8 mouse cellular contexts compared by ENCODE assay signal in the genomic region with DNA sequence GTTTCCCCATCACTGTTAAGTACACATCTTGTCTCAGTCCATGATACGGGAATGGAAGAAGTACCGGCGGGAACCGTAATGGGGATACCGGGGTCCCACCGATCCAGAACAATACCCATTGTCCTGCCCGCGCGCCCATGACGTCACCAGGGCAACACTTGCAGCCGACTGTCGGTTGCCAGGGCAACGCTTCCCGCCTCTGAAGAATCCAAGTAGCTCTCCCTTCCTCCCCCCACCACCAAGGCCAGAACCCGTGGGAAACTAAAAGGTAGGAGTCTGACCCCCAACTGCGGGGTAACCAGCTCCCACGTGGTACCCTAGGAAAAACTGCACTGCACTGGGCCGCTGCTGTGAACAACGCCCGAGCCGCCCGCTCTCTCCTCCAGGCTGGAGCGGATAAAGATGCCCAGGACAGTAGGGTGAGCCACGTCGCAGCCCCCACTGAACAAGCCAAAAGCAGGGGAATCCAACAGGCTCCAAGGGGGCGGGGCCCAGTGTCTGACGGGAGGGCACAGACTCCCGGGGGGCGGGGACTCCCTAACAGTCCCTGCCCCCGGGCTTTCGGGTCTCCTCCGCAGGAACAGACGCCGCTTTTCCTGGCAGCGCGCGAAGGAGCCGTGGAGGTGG. TPM values are rescaled to one million over a fixed set of nuclear protein-coding genes. Genes with fewer than 3 reads are reported as not detected.
DNase-seq lines count a peak whose midpoint lies in the region; ATAC-seq and TF ChIP-seq lines count a peak whose summit lies in the region.

No protein-coding gene starts in this region.

- H3K4me1 ChIP-seq in embryonic facial prominence, embryonic 12.5 days: peaks cover 46% of the 10 kb centered on the region
- H3K4me1 ChIP-seq in kidney, adult 2 months (ENCODE audit: control insufficient read depth, insufficient read depth, low read length): peaks cover 12% of the 10 kb centered on the region; the same call in 1 of the 2 replicates
- peaks cover 49% of the 10 kb centered on the region for H3K4me1 ChIP-seq in limb, embryonic 12.5 days (replicated peaks)
- peaks cover 51% of the 10 kb centered on the region for H3K4me1 ChIP-seq in midbrain, embryonic 12.5 days
- H3K4me1 ChIP-seq in small intestine, adult 2 months (ENCODE audit: control insufficient read depth, insufficient read depth, insufficient read length, low read length): peaks cover 17% of the 10 kb centered on the region

- no peaks in the 10 kb centered on the region for H3K9me3 ChIP-seq in embryonic facial prominence, embryonic 12.5 days
- H3K9me3 ChIP-seq in limb, embryonic 12.5 days: no peaks in the 10 kb centered on the region
- no peaks in the 10 kb centered on the region for H3K9me3 ChIP-seq in midbrain, embryonic 12.5 days

- peak; percentile 42 for ATAC-seq in embryonic facial prominence, embryonic 12.5 days (ENCODE audit: insufficient number of reproducible peaks, insufficient read depth, low FRiP score, low TSS enrichment)
- peak; percentile 80 for ATAC-seq in limb, embryonic 12.5 days (ENCODE audit: insufficient number of reproducible peaks, insufficient read depth, low FRiP score, low TSS enrichment, low read depth)
- ATAC-seq in midbrain, embryonic 12.5 days (ENCODE audit: low FRiP score, low read depth): peak; percentile 81

- TF ChIP-seq CTCF in kidney, adult 2 months (conservative IDR thresholded peaks at IDR 0.05; ENCODE audit: insufficient read depth, insufficient read length, low read depth, low read length): no peak
- no peak for TF ChIP-seq CTCF in small intestine, adult 2 months (IDR thresholded peaks at IDR 0.05; ENCODE audit: extremely low read depth, insufficient read length, insufficient replicate concordance, low read depth, low read length)

- TF ChIP-seq POLR2A in kidney, adult 2 months (IDR thresholded peaks at IDR 0.05; ENCODE audit: low read depth, low read length): no peak
- TF ChIP-seq POLR2A in small intestine, adult 2 months (IDR thresholded peaks at IDR 0.05; ENCODE audit: low read depth, low read length): no peak; the same call in 1 of the 2 replicates

- DNase-seq in 3T3-L1 (ENCODE audit: low read depth, low spot score): peak; percentile 83
- peak; percentile 89 for DNase-seq in adrenal gland, postnatal 25 days
- DNase-seq in heart, adult 8-10 months (ENCODE audit: low spot score): peak; percentile 79
- peak; percentile 88 for DNase-seq in kidney, adult 2 months

- no peaks in the 10 kb centered on the region for H3K27me3 ChIP-seq in embryonic facial prominence, embryonic 12.5 days
- no peaks in the 10 kb centered on the region for H3K27me3 ChIP-seq in kidney, adult 2 months (replicated peaks; ENCODE audit: control insufficient read depth, insufficient read depth, low read length)
- no peaks in the 10 kb centered on the region for H3K27me3 ChIP-seq in limb, embryonic 12.5 days
- no peaks in the 10 kb centered on the region for H3K27me3 ChIP-seq in midbrain, embryonic 12.5 days
- no peaks in the 10 kb centered on the region for H3K27me3 ChIP-seq in small intestine, adult 2 months (ENCODE audit: control insufficient read depth, insufficient read depth, low read length)

- H3K4me2 ChIP-seq in embryonic facial prominence, embryonic 12.5 days (replicated peaks): peak overlapping the region; percentile 82
- H3K4me2 ChIP-seq in limb, embryonic 12.5 days: peak overlapping the region; percentile 90
- H3K4me2 ChIP-seq in midbrain, embryonic 12.5 days (replicated peaks): peak overlapping the region; percentile 72

- peak overlapping the region; percentile 97 for H3K27ac ChIP-seq in embryonic facial prominence, embryonic 12.5 days
- peak overlapping the region; percentile 93 for H3K27ac ChIP-seq in kidney, adult 2 months (ENCODE audit: insufficient read depth, low read depth, low read length)
- peak overlapping the region; percentile 99 for H3K27ac ChIP-seq in limb, embryonic 12.5 days
- peak overlapping the region; percentile 99 for H3K27ac ChIP-seq in midbrain, embryonic 12.5 days (replicated peaks)
- peak overlapping the region; percentile 80 for H3K27ac ChIP-seq in small intestine, adult 2 months (ENCODE audit: insufficient read depth, low read depth, low read length)

- H3K9ac ChIP-seq in embryonic facial prominence, embryonic 12.5 days: peak overlapping the region; percentile 94
- H3K9ac ChIP-seq in limb, embryonic 12.5 days (replicated peaks): peak overlapping the region; percentile 91
- peak overlapping the region; percentile 87 for H3K9ac ChIP-seq in midbrain, embryonic 12.5 days (replicated peaks)

- H3K4me3 ChIP-seq in embryonic facial prominence, embryonic 12.5 days: peak overlapping the region; percentile 72
- H3K4me3 ChIP-seq in kidney, adult 2 months (ENCODE audit: insufficient read depth, low read depth, low read length): peak overlapping the region; percentile 69
- peak overlapping the region; percentile 73 for H3K4me3 ChIP-seq in limb, embryonic 12.5 days (replicated peaks)
- H3K4me3 ChIP-seq in midbrain, embryonic 12.5 days: peak overlapping the region; percentile 77
- peak overlapping the region; percentile 96 for H3K4me3 ChIP-seq in small intestine, adult 2 months (ENCODE audit: low read depth, low read length)

- under 1% methylated on average over 38 of the region's 38 CpGs for WGBS in embryonic facial prominence, embryonic 12.5 days
- WGBS in kidney, adult 2 months: under 1% methylated on average over 38 of the region's 38 CpGs
- WGBS in limb, embryonic 12.5 days: under 1% methylated on average over 38 of the region's 38 CpGs
- under 1% methylated on average over 38 of the region's 38 CpGs for WGBS in midbrain, embryonic 12.5 days
- WGBS in small intestine, adult 2 months: under 1% methylated on average over 38 of the region's 38 CpGs

- no peaks in the 10 kb centered on the region for H3K36me3 ChIP-seq in embryonic facial prominence, embryonic 12.5 days
- H3K36me3 ChIP-seq in kidney, adult 2 months (ENCODE audit: control insufficient read depth, insufficient read depth, low read length): no peaks in the 10 kb centered on the region
- H3K36me3 ChIP-seq in limb, embryonic 12.5 days: no peaks in the 10 kb centered on the region
- no peaks in the 10 kb centered on the region for H3K36me3 ChIP-seq in midbrain, embryonic 12.5 days
- no peaks in the 10 kb centered on the region for H3K36me3 ChIP-seq in small intestine, adult 2 months (ENCODE audit: control insufficient read depth, insufficient read depth, low read length)

RNA-seq across cellular contexts. Expression of gene Gpsm3, which starts 2.7 kb away (rescaled TPM):
- total RNA-seq in adrenal gland, postnatal 25 days (2021): 4.6 and 4.9 TPM in 2 replicates
- 3.5 and 6.3 TPM in 2 replicates for polyA plus RNA-seq in embryonic facial prominence, embryonic 12.5 days (2016; fragmentation: Nextera tagmentation; extraction: Ambion mirVana)
- total RNA-seq in heart, adult 8-10 months (2022): 1 to 10 TPM; 2.0 to 4.5 (median 3.1) TPM
- polyA plus RNA-seq in kidney, adult 2 months (2012; rRNA removed): 10.3 and 12.8 TPM in 2 replicates
- polyA plus RNA-seq in limb, embryonic 12.5 days (2016; fragmentation: Nextera tagmentation; extraction: Ambion mirVana): 2.6 and 3.8 TPM in 2 replicates
- polyA plus RNA-seq in midbrain, embryonic 12.5 days (2016; fragmentation: Nextera tagmentation; extraction: Ambion mirVana): 2.9 and 3.3 TPM in 2 replicates
- 3.5 and 8.1 TPM in 2 replicates for polyA plus RNA-seq in small intestine, adult 2 months (2012; rRNA removed)

RNA-seq across cellular contexts. Expression of gene Pbx2, which starts 4.2 kb away (rescaled TPM):
- total RNA-seq in adrenal gland, postnatal 25 days (2021): 36.4 and 51.6 TPM in 2 replicates
- polyA plus RNA-seq in embryonic facial prominence, embryonic 12.5 days (2016; fragmentation: Nextera tagmentation; extraction: Ambion mirVana): 25.1 and 28.0 TPM in 2 replicates
- 10 to 100 TPM; 16.0 to 20.6 (median 17.6) TPM for total RNA-seq in heart, adult 8-10 months (2022)
- 51.3 and 56.2 TPM in 2 replicates for polyA plus RNA-seq in kidney, adult 2 months (2012; rRNA removed)
- 24.6 and 26.6 TPM in 2 replicates for polyA plus RNA-seq in limb, embryonic 12.5 days (2016; fragmentation: Nextera tagmentation; extraction: Ambion mirVana)
- 20.8 and 22.5 TPM in 2 replicates for polyA plus RNA-seq in midbrain, embryonic 12.5 days (2016; fragmentation: Nextera tagmentation; extraction: Ambion mirVana)
- 16.1 and 32.2 TPM in 2 replicates for polyA plus RNA-seq in small intestine, adult 2 months (2012; rRNA removed)

RNA-seq across cellular contexts. Expression of gene Ager, which starts 10.8 kb away (rescaled TPM):
- total RNA-seq in adrenal gland, postnatal 25 days (2021): 0.57 and 1.5 TPM in 2 replicates
- polyA plus RNA-seq in embryonic facial prominence, embryonic 12.5 days (2016; fragmentation: Nextera tagmentation; extraction: Ambion mirVana): 3.1 and 3.5 TPM in 2 replicates
- under 1 TPM in 2 of 4 experiments, not detected in 2; 0.14 to 0.16 TPM for total RNA-seq in heart, adult 8-10 months (2022)
- polyA plus RNA-seq in kidney, adult 2 months (2012; rRNA removed): 2.1 TPM in 2 replicates
- polyA plus RNA-seq in limb, embryonic 12.5 days (2016; fragmentation: Nextera tagmentation; extraction: Ambion mirVana): 2.8 and 3.5 TPM in 2 replicates
- 2.2 and 2.3 TPM in 2 replicates for polyA plus RNA-seq in midbrain, embryonic 12.5 days (2016; fragmentation: Nextera tagmentation; extraction: Ambion mirVana)
- 0.90 and 1.7 TPM in 2 replicates for polyA plus RNA-seq in small intestine, adult 2 months (2012; rRNA removed)

RNA-seq across cellular contexts. Expression of gene Rnf5, which starts 16.6 kb away (rescaled TPM):
- total RNA-seq in adrenal gland, postnatal 25 days (2021): 79.3 and 91.3 TPM in 2 replicates
- 139 TPM in 2 replicates for polyA plus RNA-seq in embryonic facial prominence, embryonic 12.5 days (2016; fragmentation: Nextera tagmentation; extraction: Ambion mirVana)
- total RNA-seq in heart, adult 8-10 months (2022): 10 to 100 TPM; 37.4 to 42.5 (median 39.1) TPM
- 208 and 256 TPM in 2 replicates for polyA plus RNA-seq in kidney, adult 2 months (2012; rRNA removed)
- 143 and 145 TPM in 2 replicates for polyA plus RNA-seq in limb, embryonic 12.5 days (2016; fragmentation: Nextera tagmentation; extraction: Ambion mirVana)
- polyA plus RNA-seq in midbrain, embryonic 12.5 days (2016; fragmentation: Nextera tagmentation; extraction: Ambion mirVana): 240 and 243 TPM in 2 replicates
- polyA plus RNA-seq in small intestine, adult 2 months (2012; rRNA removed): 66.7 and 147 TPM in 2 replicates

RNA-seq across cellular contexts. Expression of gene Agpat1, which starts 17.2 kb away (rescaled TPM):
- total RNA-seq in adrenal gland, postnatal 25 days (2021): 105 and 122 TPM in 2 replicates
- polyA plus RNA-seq in embryonic facial prominence, embryonic 12.5 days (2016; fragmentation: Nextera tagmentation; extraction: Ambion mirVana): 54.8 and 62.8 TPM in 2 replicates
- 10 to 100 TPM; 66.5 to 78.4 (median 73.4) TPM for total RNA-seq in heart, adult 8-10 months (2022)
- 245 and 294 TPM in 2 replicates for polyA plus RNA-seq in kidney, adult 2 months (2012; rRNA removed)
- 50.5 and 53.4 TPM in 2 replicates for polyA plus RNA-seq in limb, embryonic 12.5 days (2016; fragmentation: Nextera tagmentation; extraction: Ambion mirVana)
- polyA plus RNA-seq in midbrain, embryonic 12.5 days (2016; fragmentation: Nextera tagmentation; extraction: Ambion mirVana): 82.8 and 86.2 TPM in 2 replicates
- polyA plus RNA-seq in small intestine, adult 2 months (2012; rRNA removed): 210 and 330 TPM in 2 replicates

Comparison
In these comparisons a context has a peak if more than half of its experiments do, and no peak if none do; other contexts are left out.
1. Peak in every context shown above with its lines: DNase-seq, ATAC-seq, H3K4me3 ChIP-seq and H3K27ac ChIP-seq.